Mouse (Mus musculus) cerebellum, adult (tissue): ENCODE measurements around the gene Slc4a1ap.
"Not testable (repeated sequence)": the region's sequence is repeated elsewhere in the genome, so short reads cannot be mapped to it uniquely, and the experiment has no call there.

Experiments
- ATAC-seq: cut with Nextera tagmentation; 2 replicates; pipeline ENCODE4 v1.9.2; 2017; ENCODE audit warnings: mild to moderate bottlenecking, moderate library complexity, mixed read lengths; ENCODE audit not compliant: insufficient number of reproducible peaks, low FRiP score, low TSS enrichment

The Slc4a1ap gene

GRCm38 (mm10) chr5:31566026-31566425 lies 39.2 kb downstream of the Slc4a1ap start:
- ATAC-seq: no peak

- no peak for ATAC-seq
Observed at GRCm38 (mm10) chr5:31566457-31566856, 39.7 kb downstream of the Slc4a1ap start.

GRCm38 (mm10) chr5:31567951-31568657 lies 41.3 kb downstream of the Slc4a1ap start:
- no peak for ATAC-seq

- peak; percentile 52; the same call in 1 of the 2 replicates for ATAC-seq
Observed at GRCm38 (mm10) chr5:31571023-31571608, 44.3 kb downstream of the Slc4a1ap start.

GRCm38 (mm10) chr5:31573722-31574121 lies 46.9 kb downstream of the Slc4a1ap start:
- no peak for ATAC-seq

- no peak for ATAC-seq
Observed at GRCm38 (mm10) chr5:31576539-31576975, 49.8 kb downstream of the Slc4a1ap start.

- no peak for ATAC-seq
Observed at GRCm38 (mm10) chr5:31581263-31581662, 54.5 kb downstream of the Slc4a1ap start.

- ATAC-seq: no peak
Observed at GRCm38 (mm10) chr5:31581932-31582331, 55.1 kb downstream of the Slc4a1ap start.

- ATAC-seq: no peak
Observed at GRCm38 (mm10) chr5:31583261-31583660, 56.5 kb downstream of the Slc4a1ap start.

GRCm38 (mm10) chr5:31585526-31585925 lies 58.7 kb downstream of the Slc4a1ap start:
- no peak for ATAC-seq

GRCm38 (mm10) chr5:31588016-31588415 lies 61.2 kb downstream of the Slc4a1ap start:
- ATAC-seq: no peak

- ATAC-seq: not testable (repeated sequence)
Observed at GRCm38 (mm10) chr5:31588672-31589071, 61.9 kb downstream of the Slc4a1ap start.

GRCm38 (mm10) chr5:31589711-31590319 lies 63.0 kb downstream of the Slc4a1ap start:
- no peak for ATAC-seq

GRCm38 (mm10) chr5:31591122-31591521 lies 64.3 kb downstream of the Slc4a1ap start:
- ATAC-seq: no peak

GRCm38 (mm10) chr5:31595868-31596267 lies 69.1 kb downstream of the Slc4a1ap start:
- no peak for ATAC-seq

- ATAC-seq: peak; percentile 79
Observed at GRCm38 (mm10) chr5:31596481-31597429, 70.0 kb downstream of the Slc4a1ap start, which contains the start of gene Mrpl33. Mrpl33 (plus strand) TSS chr5:31596935.

GRCm38 (mm10) chr5:31597430-31597944 lies 70.7 kb downstream of the Slc4a1ap start:
- ATAC-seq: no peak

GRCm38 (mm10) chr5:31598121-31598520 lies 71.3 kb downstream of the Slc4a1ap start:
- ATAC-seq: no peak

- no peak for ATAC-seq
Observed at GRCm38 (mm10) chr5:31598579-31598978, 71.8 kb downstream of the Slc4a1ap start.

GRCm38 (mm10) chr5:31599161-31599560 lies 72.4 kb downstream of the Slc4a1ap start:
- ATAC-seq: no peak
